Mouse (Mus musculus): ENCODE results near the gene Ssbp4. TPM values are rescaled to one million over a fixed set of nuclear protein-coding genes. Genes with fewer than 3 reads are reported as not detected.

Gene Ssbp4
- 133 TPM for polyA plus RNA-seq (2012; fragmentation: generic; extraction: Trizol)

DNA sequence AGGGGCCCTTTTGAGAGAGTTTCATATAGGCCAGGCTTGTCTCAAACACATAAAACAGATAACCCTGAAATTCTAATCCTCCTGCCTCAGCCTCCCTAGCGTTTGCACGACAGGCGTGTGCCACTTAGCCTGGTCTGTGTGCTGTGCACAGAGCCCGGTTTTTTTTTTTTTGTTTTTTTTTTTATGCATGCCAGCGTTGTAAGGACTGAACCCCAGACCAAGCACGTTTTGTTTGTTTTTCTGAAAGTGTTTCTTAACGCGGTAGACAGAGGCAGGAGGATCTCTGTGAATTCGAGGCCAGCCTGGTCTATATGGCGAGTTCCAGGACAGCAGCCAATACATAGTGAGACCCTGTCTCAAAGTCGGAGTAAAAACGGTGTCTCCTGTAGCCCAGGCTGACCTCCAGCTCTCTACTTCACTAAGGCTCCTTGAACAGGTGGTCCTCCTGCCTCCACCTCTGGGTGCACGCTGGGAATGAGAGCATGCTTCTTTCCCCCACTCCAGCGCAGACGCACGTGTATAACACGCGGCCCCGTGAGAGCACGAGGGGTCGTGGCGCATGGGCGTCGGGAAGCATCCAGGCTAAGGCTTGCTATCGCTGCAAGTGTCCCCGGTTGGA, at the start of gene Ssbp4:
Ssbp4 (minus strand) TSS at position 124 of the 619 bp plus-strand sequence.
- TF ChIP-seq TCF12 (IDR thresholded peaks at IDR 0.05; ENCODE audit: insufficient read depth, poor library complexity, severe bottlenecking) = no peak
- TF ChIP-seq MAX (IDR thresholded peaks at IDR 0.05; ENCODE audit: low read depth) = no peak
- TF ChIP-seq POLR2AphosphoS2 (IDR thresholded peaks at IDR 0.05; ENCODE audit: insufficient read length, low read depth) = no peak
- TF ChIP-seq USF1 (IDR thresholded peaks at IDR 0.05; ENCODE audit: low read depth) = no peak
- TF ChIP-seq POLR2A (IDR thresholded peaks at IDR 0.05; ENCODE audit: insufficient read length, low read depth) = no peak
- no peak for TF ChIP-seq SRF (IDR thresholded peaks at IDR 0.05; ENCODE audit: control insufficient read depth, insufficient read length, low read depth)
- TF ChIP-seq MYOG (IDR thresholded peaks at IDR 0.05; ENCODE audit: control insufficient read depth in 1 of 3, insufficient read depth in 1 of 3, insufficient read length in 2 of 3, low read depth in 2 of 3) = no peak
- TF ChIP-seq E2F4 (IDR thresholded peaks at IDR 0.05; ENCODE audit: insufficient read depth) = no peak
- no peak for TF ChIP-seq CEBPB (IDR thresholded peaks at IDR 0.05; ENCODE audit: insufficient read depth, poor library complexity, severe bottlenecking)
- no peak for TF ChIP-seq MYOD1 (IDR thresholded peaks at IDR 0.05; ENCODE audit: control insufficient read depth in 1 of 3, insufficient read length in 2 of 3, low read depth in 2 of 3)
- no peak for TF ChIP-seq REST (IDR thresholded peaks at IDR 0.05; ENCODE audit: insufficient read depth, insufficient read length)
- no peak for TF ChIP-seq TCF3 (IDR thresholded peaks at IDR 0.05; ENCODE audit: insufficient read length, low read depth)
- Histone ChIP-seq H3K36me3 (ENCODE audit: control insufficient read depth, insufficient read depth) (no peaks in the 10 kb centered on the region), H3K4me2 (ENCODE audit: low read depth) (peak within 1 kb of the TSS; percentile 96), H3K27me3 (ENCODE audit: control insufficient read depth, insufficient read depth, insufficient read length) (no peaks in the 10 kb centered on the region), H3K4me3 (peak within 1 kb of the TSS; percentile 37), H3K79me2 (ENCODE audit: control insufficient read depth, insufficient read depth) (peaks cover 6% of the 10 kb centered on the region), H3ac (ENCODE audit: control insufficient read depth, insufficient read length) (peak within 1 kb of the TSS; percentile 61)

DNA sequence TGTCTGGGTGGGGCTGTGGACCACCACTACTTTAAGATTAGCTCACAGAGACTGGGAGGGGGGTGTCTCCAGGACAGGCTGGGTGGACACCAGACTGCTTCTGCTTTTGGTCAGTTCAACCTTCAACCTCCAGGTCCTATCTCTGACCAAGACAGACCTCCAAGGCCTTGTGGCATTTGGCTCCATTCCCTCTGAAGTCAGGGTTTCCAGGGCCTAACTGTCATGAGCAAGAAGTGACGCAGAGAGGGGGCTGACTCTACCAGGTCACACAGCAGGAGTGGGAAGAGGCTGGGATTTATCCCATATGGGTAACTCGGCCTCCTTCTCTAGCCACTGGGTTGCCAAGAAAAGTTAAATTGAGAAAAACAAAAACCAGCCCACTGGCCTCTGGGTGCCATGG, 49.1 kb upstream of the Ssbp4 start:
- Histone ChIP-seq H3K27me3 (ENCODE audit: control insufficient read depth, insufficient read depth, insufficient read length) (no peaks in the 10 kb centered on the region), H3ac (ENCODE audit: control insufficient read depth, insufficient read length) (no peak overlapping the region), H3K79me2 (ENCODE audit: control insufficient read depth, insufficient read depth) (peaks cover 10% of the 10 kb centered on the region), H3K4me2 (ENCODE audit: low read depth) (peak overlapping the region; percentile 69), H3K36me3 (ENCODE audit: control insufficient read depth, insufficient read depth) (peaks cover 4% of the 10 kb centered on the region), H3K4me3 (peak overlapping the region; percentile 84)
- TF ChIP-seq TCF3 (IDR thresholded peaks at IDR 0.05; ENCODE audit: insufficient read length, low read depth) (no peak), CEBPB (IDR thresholded peaks at IDR 0.05; ENCODE audit: insufficient read depth, poor library complexity, severe bottlenecking) (no peak), REST (IDR thresholded peaks at IDR 0.05; ENCODE audit: insufficient read depth, insufficient read length) (no peak), POLR2A (IDR thresholded peaks at IDR 0.05; ENCODE audit: insufficient read length, low read depth) (no peak), POLR2AphosphoS2 (IDR thresholded peaks at IDR 0.05; ENCODE audit: insufficient read length, low read depth) (no peak), MYOD1 (IDR thresholded peaks at IDR 0.05; ENCODE audit: control insufficient read depth in 1 of 3, insufficient read length in 2 of 3, low read depth in 2 of 3) (no peak), E2F4 (IDR thresholded peaks at IDR 0.05; ENCODE audit: insufficient read depth) (no peak), MYOG (IDR thresholded peaks at IDR 0.05; ENCODE audit: control insufficient read depth in 1 of 3, insufficient read depth in 1 of 3, insufficient read length in 2 of 3, low read depth in 2 of 3) (no peak), MAX (IDR thresholded peaks at IDR 0.05; ENCODE audit: low read depth) (no peak), TCF12 (IDR thresholded peaks at IDR 0.05; ENCODE audit: insufficient read depth, poor library complexity, severe bottlenecking) (no peak), SRF (IDR thresholded peaks at IDR 0.05; ENCODE audit: control insufficient read depth, insufficient read length, low read depth) (no peak), USF1 (IDR thresholded peaks at IDR 0.05; ENCODE audit: low read depth) (no peak)

DNA sequence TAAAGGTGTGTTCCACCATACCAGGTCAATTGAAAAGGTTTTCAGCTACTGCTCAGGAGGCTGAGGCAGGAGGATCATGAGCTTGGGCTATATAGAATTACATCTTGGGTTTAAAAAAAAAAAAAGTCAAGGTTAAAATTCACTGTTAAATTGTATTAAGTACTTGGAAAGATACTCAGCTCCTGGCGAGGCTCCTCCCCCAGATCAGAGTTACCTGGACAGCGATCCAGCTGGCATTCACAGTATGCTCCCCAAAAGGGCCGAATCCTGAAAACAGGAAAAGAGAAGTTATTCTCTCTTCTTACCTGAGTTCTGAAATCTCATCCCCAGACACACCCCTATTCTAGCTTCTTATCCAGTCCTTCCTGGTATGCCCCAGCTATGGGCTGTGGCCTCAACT, 48.5 kb upstream of the Ssbp4 start:
- no peak for TF ChIP-seq SRF (IDR thresholded peaks at IDR 0.05; ENCODE audit: control insufficient read depth, insufficient read length, low read depth)
- TF ChIP-seq MYOG (IDR thresholded peaks at IDR 0.05; ENCODE audit: control insufficient read depth in 1 of 3, insufficient read depth in 1 of 3, insufficient read length in 2 of 3, low read depth in 2 of 3) = no peak
- no peak for TF ChIP-seq POLR2AphosphoS2 (IDR thresholded peaks at IDR 0.05; ENCODE audit: insufficient read length, low read depth)
- TF ChIP-seq E2F4 (IDR thresholded peaks at IDR 0.05; ENCODE audit: insufficient read depth) = no peak
- TF ChIP-seq TCF12 (IDR thresholded peaks at IDR 0.05; ENCODE audit: insufficient read depth, poor library complexity, severe bottlenecking) = no peak
- no peak for TF ChIP-seq CEBPB (IDR thresholded peaks at IDR 0.05; ENCODE audit: insufficient read depth, poor library complexity, severe bottlenecking)
- TF ChIP-seq TCF3 (IDR thresholded peaks at IDR 0.05; ENCODE audit: insufficient read length, low read depth) = no peak
- TF ChIP-seq POLR2A (IDR thresholded peaks at IDR 0.05; ENCODE audit: insufficient read length, low read depth) = no peak
- no peak for TF ChIP-seq MAX (IDR thresholded peaks at IDR 0.05; ENCODE audit: low read depth)
- no peak for TF ChIP-seq MYOD1 (IDR thresholded peaks at IDR 0.05; ENCODE audit: control insufficient read depth in 1 of 3, insufficient read length in 2 of 3, low read depth in 2 of 3)
- TF ChIP-seq REST (IDR thresholded peaks at IDR 0.05; ENCODE audit: insufficient read depth, insufficient read length) = no peak
- TF ChIP-seq USF1 (IDR thresholded peaks at IDR 0.05; ENCODE audit: low read depth) = no peak
- Histone ChIP-seq H3K36me3 (ENCODE audit: control insufficient read depth, insufficient read depth) (peaks cover 4% of the 10 kb centered on the region), H3K79me2 (ENCODE audit: control insufficient read depth, insufficient read depth) (peaks cover 10% of the 10 kb centered on the region), H3K4me3 (no peak overlapping the region), H3K4me2 (ENCODE audit: low read depth) (peak overlapping the region; percentile 69), H3K27me3 (ENCODE audit: control insufficient read depth, insufficient read depth, insufficient read length) (no peaks in the 10 kb centered on the region), H3ac (ENCODE audit: control insufficient read depth, insufficient read length) (no peak overlapping the region)

DNA sequence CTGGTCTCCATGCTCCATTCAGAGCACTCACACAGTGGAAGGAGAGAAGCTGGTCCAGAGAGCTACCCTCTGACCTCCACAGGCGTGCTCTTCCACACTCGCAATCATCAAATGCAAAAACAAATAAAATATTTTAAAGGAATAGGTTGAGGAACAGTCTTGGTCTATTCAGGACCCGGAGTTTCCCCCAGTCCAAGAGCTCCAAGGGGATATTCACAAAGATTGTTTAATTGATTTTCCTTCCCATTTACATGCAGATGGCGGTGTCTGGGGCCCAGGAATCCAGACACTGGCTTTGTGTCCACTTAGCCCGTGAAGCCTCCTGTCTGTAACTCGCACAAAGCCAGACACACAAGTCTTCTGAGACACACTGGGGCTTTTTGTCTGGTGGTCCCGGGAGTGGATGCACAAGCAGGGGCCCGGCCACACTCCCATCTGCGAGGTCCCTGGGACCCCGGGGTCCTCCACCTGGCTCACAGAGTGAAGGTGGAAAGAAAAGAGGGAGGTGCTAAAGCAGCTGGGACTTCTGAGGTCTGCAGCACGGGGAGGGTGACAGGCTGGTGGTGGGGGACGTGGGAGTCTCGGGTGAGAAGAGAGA, 47.6 kb upstream of the Ssbp4 start:
- H3K36me3 ChIP-seq (ENCODE audit: control insufficient read depth, insufficient read depth) = peaks cover 4% of the 10 kb centered on the region
- H3K4me2 ChIP-seq (ENCODE audit: low read depth) = no peak overlapping the region
- TF ChIP-seq MYOG (IDR thresholded peaks at IDR 0.05; ENCODE audit: control insufficient read depth in 1 of 3, insufficient read depth in 1 of 3, insufficient read length in 2 of 3, low read depth in 2 of 3) = no peak
- TF ChIP-seq POLR2AphosphoS2 (IDR thresholded peaks at IDR 0.05; ENCODE audit: insufficient read length, low read depth) = no peak
- no peak for TF ChIP-seq REST (IDR thresholded peaks at IDR 0.05; ENCODE audit: insufficient read depth, insufficient read length)
- TF ChIP-seq TCF12 (IDR thresholded peaks at IDR 0.05; ENCODE audit: insufficient read depth, poor library complexity, severe bottlenecking) = no peak
- no peak for TF ChIP-seq TCF3 (IDR thresholded peaks at IDR 0.05; ENCODE audit: insufficient read length, low read depth)
- no peak for TF ChIP-seq MYOD1 (IDR thresholded peaks at IDR 0.05; ENCODE audit: control insufficient read depth in 1 of 3, insufficient read length in 2 of 3, low read depth in 2 of 3)
- TF ChIP-seq E2F4 (IDR thresholded peaks at IDR 0.05; ENCODE audit: insufficient read depth) = no peak
- TF ChIP-seq POLR2A (IDR thresholded peaks at IDR 0.05; ENCODE audit: insufficient read length, low read depth) = no peak
- no peak for TF ChIP-seq USF1 (IDR thresholded peaks at IDR 0.05; ENCODE audit: low read depth)
- no peak for TF ChIP-seq MAX (IDR thresholded peaks at IDR 0.05; ENCODE audit: low read depth)
- TF ChIP-seq CEBPB (IDR thresholded peaks at IDR 0.05; ENCODE audit: insufficient read depth, poor library complexity, severe bottlenecking) = no peak
- TF ChIP-seq SRF (IDR thresholded peaks at IDR 0.05; ENCODE audit: control insufficient read depth, insufficient read length, low read depth) = no peak
- no peak overlapping the region for H3ac ChIP-seq (ENCODE audit: control insufficient read depth, insufficient read length)
- no peak overlapping the region for H3K4me3 ChIP-seq
- H3K27me3 ChIP-seq (ENCODE audit: control insufficient read depth, insufficient read depth, insufficient read length) = no peaks in the 10 kb centered on the region
- H3K79me2 ChIP-seq (ENCODE audit: control insufficient read depth, insufficient read depth) = peaks cover 10% of the 10 kb centered on the region

Data from myocyte (in vitro differentiated cells).